Mouse (Mus musculus) embryo, embryonic 11 days (tissue): Measurements from ENCODE around the gene Sun1.

Experiments
- DNase-seq: peaks from one replicate; pipeline ENCODE4 v3.0.0-alpha.2; 2015

The Sun1 gene

GRCm38 (mm10) chr5:139208871-139209684 is 8.6 kb downstream of the Sun1 start:
- DNase-seq, result no peak

- DNase-seq, result no peak
These were observed 9.2 kb downstream of the Sun1 start for GRCm38 (mm10) chr5:139209685-139210026.

- DNase-seq, result no peak
These were observed 11.4 kb downstream of the Sun1 start for GRCm38 (mm10) chr5:139211737-139212385.

GRCm38 (mm10) chr5:139214298-139214697 is 13.9 kb downstream of the Sun1 start:
- no peak for DNase-seq

GRCm38 (mm10) chr5:139215184-139215583 is 14.7 kb downstream of the Sun1 start:
- no peak for DNase-seq

- no peak for DNase-seq
These were observed 15.7 kb downstream of the Sun1 start for GRCm38 (mm10) chr5:139216121-139216520.

GRCm38 (mm10) chr5:139216774-139217173 is 16.3 kb downstream of the Sun1 start:
- no peak for DNase-seq

GRCm38 (mm10) chr5:139220006-139220515 is 19.6 kb downstream of the Sun1 start:
- no peak for DNase-seq

GRCm38 (mm10) chr5:139220610-139221009 is 20.2 kb downstream of the Sun1 start:
- DNase-seq, result no peak

- DNase-seq, result no peak
These were observed 22.9 kb downstream of the Sun1 start for GRCm38 (mm10) chr5:139223331-139223730.

GRCm38 (mm10) chr5:139227236-139227635 is 26.8 kb downstream of the Sun1 start:
- no peak for DNase-seq

GRCm38 (mm10) chr5:139227645-139228044 is 27.2 kb downstream of the Sun1 start:
- DNase-seq, result no peak

- no peak for DNase-seq
These were observed 27.9 kb downstream of the Sun1 start for GRCm38 (mm10) chr5:139228318-139228717.

- DNase-seq, result no peak
These were observed 29.3 kb downstream of the Sun1 start for GRCm38 (mm10) chr5:139229716-139230115.

GRCm38 (mm10) chr5:139232083-139232482 is 31.6 kb downstream of the Sun1 start:
- DNase-seq, result no peak

GRCm38 (mm10) chr5:139234423-139234822 is 34.0 kb downstream of the Sun1 start:
- no peak for DNase-seq

- DNase-seq, result no peak
These were observed 37.0 kb downstream of the Sun1 start for GRCm38 (mm10) chr5:139237436-139237835.

- no peak for DNase-seq
These were observed 40.8 kb downstream of the Sun1 start for GRCm38 (mm10) chr5:139241022-139241761.

GRCm38 (mm10) chr5:139243384-139243783 is 42.9 kb downstream of the Sun1 start:
- DNase-seq, result no peak

- DNase-seq, result no peak
These were observed 47.3 kb downstream of the Sun1 start for GRCm38 (mm10) chr5:139247767-139248166.

GRCm38 (mm10) chr5:139248846-139249245 is 48.4 kb downstream of the Sun1 start:
- no peak for DNase-seq

GRCm38 (mm10) chr5:139251279-139251678 is 50.8 kb downstream of the Sun1 start:
- no peak for DNase-seq

GRCm38 (mm10) chr5:139251736-139252080 is 51.3 kb downstream of the Sun1 start:
- DNase-seq, result no peak
